Mouse (Mus musculus) right cerebral cortex, postnatal 25 days (tissue): ENCODE results near the gene Spon1.

Experiments used
- DNase-seq: peaks from one replicate; pipeline ENCODE4 v3.0.0; 2022

The Spon1 gene

GRCm38 (mm10) chr7:113909161-113909825 is 143.5 kb downstream of the Spon1 start:
- no peak for DNase-seq

- DNase-seq, result no peak
Observed at GRCm38 (mm10) chr7:113910856-113911255, 145.1 kb downstream of the Spon1 start.

- DNase-seq, result no peak
Observed at GRCm38 (mm10) chr7:113915936-113916335, 150.1 kb downstream of the Spon1 start.

- DNase-seq, result no peak
Observed at GRCm38 (mm10) chr7:113918916-113919315, 153.1 kb downstream of the Spon1 start.

GRCm38 (mm10) chr7:113919505-113919904 is 153.7 kb downstream of the Spon1 start:
- no peak for DNase-seq

GRCm38 (mm10) chr7:113920056-113920455 is 154.3 kb downstream of the Spon1 start:
- peak; percentile 53 for DNase-seq

- no peak for DNase-seq
Observed at GRCm38 (mm10) chr7:113924561-113924960, 158.8 kb downstream of the Spon1 start.

- DNase-seq, result no peak
Observed at GRCm38 (mm10) chr7:113950888-113951287, 185.1 kb downstream of the Spon1 start.

- no peak for DNase-seq
Observed at GRCm38 (mm10) chr7:113955431-113955830, 189.6 kb downstream of the Spon1 start.

- no peak for DNase-seq
Observed at GRCm38 (mm10) chr7:113960841-113961499, 195.2 kb downstream of the Spon1 start.

- DNase-seq, result no peak
Observed at GRCm38 (mm10) chr7:113961500-113961895, 195.7 kb downstream of the Spon1 start.

- no peak for DNase-seq
Observed at GRCm38 (mm10) chr7:113962078-113962477, 196.3 kb downstream of the Spon1 start.

- DNase-seq, result no peak
Observed at GRCm38 (mm10) chr7:113963766-113964165, 198.0 kb downstream of the Spon1 start.

GRCm38 (mm10) chr7:113965625-113966024 is 199.8 kb downstream of the Spon1 start:
- no peak for DNase-seq

- no peak for DNase-seq
Observed at GRCm38 (mm10) chr7:113969182-113969581, 203.4 kb downstream of the Spon1 start.

- no peak for DNase-seq
Observed at GRCm38 (mm10) chr7:113972536-113972935, 206.7 kb downstream of the Spon1 start.

- no peak for DNase-seq
Observed at GRCm38 (mm10) chr7:113986406-113987134, 220.8 kb downstream of the Spon1 start.

GRCm38 (mm10) chr7:113988156-113988555 is 222.4 kb downstream of the Spon1 start:
- no peak for DNase-seq

- DNase-seq, result no peak
Observed at GRCm38 (mm10) chr7:113997675-113998354, 232.0 kb downstream of the Spon1 start.

- no peak for DNase-seq
Observed at GRCm38 (mm10) chr7:114004171-114004570, 238.4 kb downstream of the Spon1 start.

- no peak for DNase-seq
Observed at GRCm38 (mm10) chr7:114005499-114005898, 239.7 kb downstream of the Spon1 start.

- DNase-seq, result no peak
Observed at GRCm38 (mm10) chr7:114006456-114006855, 240.7 kb downstream of the Spon1 start.

- DNase-seq, result no peak
Observed at GRCm38 (mm10) chr7:114007565-114007964, 241.8 kb downstream of the Spon1 start.
